Mouse (Mus musculus): ENCODE data around the gene Fanca. TPM values are rescaled to one million over a fixed set of nuclear protein-coding genes. Genes with fewer than 3 reads are reported as not detected.
A peak's percentile ranks its signal among the peaks of the same experiment; 100 is the strongest.

Fanca gene
- total RNA-seq (2021): not detected
- long read RNA-seq, experiment 1: 0 reads
- long read RNA-seq, experiment 2: 0 reads

GRCm38 (mm10) chr8:123318467-123318911, at the start of gene Fanca:
TSS of gene Fanca (minus strand) at chr8:123318576.
- H3K27ac ChIP-seq: peak within 1 kb of the TSS; percentile 49
- intact Hi-C loops (cut with DNase I): no loop called here
- peak; percentile 30; the same call in 1 of the 2 replicates for TF ChIP-seq CTCF (IDR thresholded peaks at IDR 0.05)
- H3K4me3 ChIP-seq: peak within 1 kb of the TSS; percentile 70
- peak; percentile 96 for DNase-seq

- no peak overlapping the region for H3K27ac ChIP-seq
- no peak overlapping the region for H3K4me3 ChIP-seq
- TF ChIP-seq CTCF (IDR thresholded peaks at IDR 0.05): peak; percentile 96
- DNase-seq: peak; percentile 73
- intact Hi-C loops (cut with DNase I): loop anchor here (1.0 kb wide), 1 partner anchor 42 kb away; no protein-coding TSS in a partner anchor
These were observed 42.8 kb upstream of the Fanca start for GRCm38 (mm10) chr8:123361082-123361739.

GRCm38 (mm10) chr8:123353216-123353615, 34.8 kb upstream of the Fanca start:
- DNase-seq: no peak
- intact Hi-C loops (cut with DNase I): no loop called here
- H3K4me3 ChIP-seq: no peak overlapping the region
- no peak overlapping the region for H3K27ac ChIP-seq
- no peak for TF ChIP-seq CTCF (IDR thresholded peaks at IDR 0.05)

- H3K4me3 ChIP-seq: no peak overlapping the region
- H3K27ac ChIP-seq: no peak overlapping the region
- no peak for DNase-seq
- TF ChIP-seq CTCF (IDR thresholded peaks at IDR 0.05): peak; percentile 41
- intact Hi-C loops (cut with DNase I): no loop called here
These were observed 34.4 kb upstream of the Fanca start for GRCm38 (mm10) chr8:123352786-123353185.

- no peak overlapping the region for H3K4me3 ChIP-seq
- H3K27ac ChIP-seq: no peak overlapping the region
- DNase-seq: no peak
- no peak for TF ChIP-seq CTCF (IDR thresholded peaks at IDR 0.05)
- intact Hi-C loops (cut with DNase I): no loop called here
These were observed 33.7 kb upstream of the Fanca start for GRCm38 (mm10) chr8:123352118-123352517.

GRCm38 (mm10) chr8:123349073-123349472, 30.7 kb upstream of the Fanca start:
- TF ChIP-seq CTCF (IDR thresholded peaks at IDR 0.05): no peak
- H3K27ac ChIP-seq: no peak overlapping the region

GRCm38 (mm10) chr8:123348237-123348843, 30.0 kb upstream of the Fanca start:
- no peak overlapping the region for H3K27ac ChIP-seq
- intact Hi-C loops (cut with DNase I): no loop called here
- TF ChIP-seq CTCF (IDR thresholded peaks at IDR 0.05): no peak
- no peak overlapping the region for H3K4me3 ChIP-seq
- DNase-seq: peak; percentile 46

More at GRCm38 (mm10) chr8:123349073-123349472, 30.7 kb upstream of the Fanca start:
- H3K4me3 ChIP-seq: no peak overlapping the region
- DNase-seq: no peak
- intact Hi-C loops (cut with DNase I): no loop called here

GRCm38 (mm10) chr8:123347293-123347692, 28.9 kb upstream of the Fanca start:
- TF ChIP-seq CTCF (IDR thresholded peaks at IDR 0.05): no peak
- intact Hi-C loops (cut with DNase I): no loop called here
- Histone ChIP-seq H3K4me3 (no peak overlapping the region), H3K27ac (no peak overlapping the region)
- DNase-seq: no peak

- DNase-seq: no peak
- Histone ChIP-seq H3K4me3 (no peak overlapping the region), H3K27ac (no peak overlapping the region)
- TF ChIP-seq CTCF (IDR thresholded peaks at IDR 0.05): no peak
- intact Hi-C loops (cut with DNase I): no loop called here
These were observed 27.5 kb upstream of the Fanca start for GRCm38 (mm10) chr8:123345856-123346255.

- no peak overlapping the region for H3K27ac ChIP-seq
- TF ChIP-seq CTCF (IDR thresholded peaks at IDR 0.05): no peak
- no peak overlapping the region for H3K4me3 ChIP-seq
- intact Hi-C loops (cut with DNase I): no loop called here
- DNase-seq: no peak
These were observed 26.8 kb upstream of the Fanca start for GRCm38 (mm10) chr8:123345135-123345534.

- intact Hi-C loops (cut with DNase I): no loop called here
- Histone ChIP-seq H3K27ac (no peak overlapping the region), H3K4me3 (no peak overlapping the region)
- TF ChIP-seq CTCF (IDR thresholded peaks at IDR 0.05): no peak
- DNase-seq: no peak
These were observed 25.0 kb upstream of the Fanca start for GRCm38 (mm10) chr8:123343422-123343821.

- Histone ChIP-seq H3K4me3 (no peak overlapping the region), H3K27ac (no peak overlapping the region)
- intact Hi-C loops (cut with DNase I): no loop called here
- no peak for TF ChIP-seq CTCF (IDR thresholded peaks at IDR 0.05)
- no peak for DNase-seq
These were observed 24.5 kb upstream of the Fanca start for GRCm38 (mm10) chr8:123342911-123343310.

- Histone ChIP-seq H3K4me3 (no peak overlapping the region), H3K27ac (no peak overlapping the region)
- TF ChIP-seq CTCF (IDR thresholded peaks at IDR 0.05): no peak
- intact Hi-C loops (cut with DNase I): no loop called here
- no peak for DNase-seq
These were observed 23.9 kb upstream of the Fanca start for GRCm38 (mm10) chr8:123342253-123342652.
